Mouse (Mus musculus) kidney, embryonic 16.5 days (tissue): ENCODE measurements at regions not wholly inside any gene's neighbourhood (a gene's known extent, or its start where the extent isn't known, plus 50 kb on each side); places are given as distances from the start of the nearest gene placed in this dataset.

ENCODE experiments used
- ATAC-seq: fragments of 200-750 bp; cut with Nextera tagmentation; 2 replicates; pipeline ENCODE4 v1.8.0; 2017; ENCODE audit warnings: moderate TSS enrichment; ENCODE audit not compliant: low FRiP score, low TSS enrichment
- H3K27ac ChIP-seq: fragments of 300-500 bp; sonication (generic); 2 replicates; pipeline ENCODE4 v1.5.1; 2014; ENCODE audit warnings: low read length
- H3K27me3 ChIP-seq: fragments of 300-500 bp; sonication (generic); 2 replicates; pipeline ENCODE4 v1.6.1; 2014; ENCODE audit warnings: low read length, control low read depth, mixed read lengths; ENCODE audit not compliant: insufficient read depth
- H3K36me3 ChIP-seq: fragments of 300-500 bp; sonication (generic); 2 replicates; pipeline ENCODE4 v1.6.1; 2014; ENCODE audit warnings: low read length, control low read depth, mixed read lengths; ENCODE audit not compliant: insufficient read depth
- H3K4me1 ChIP-seq: fragments of 300-500 bp; sonication (generic); 2 replicates; pipeline ENCODE4 v1.6.1; 2014; ENCODE audit warnings: low read length, control low read depth, mixed read lengths; ENCODE audit not compliant: insufficient read depth
- H3K4me2 ChIP-seq: fragments of 300-500 bp; sonication (generic); replicated peaks from 2 replicates; pipeline ENCODE4 v1.6.1; 2014; ENCODE audit warnings: low read depth, low read length
- H3K4me3 ChIP-seq: fragments of 300-500 bp; sonication (generic); 2 replicates; pipeline ENCODE4 v1.5.1; 2014; ENCODE audit warnings: mild to moderate bottlenecking, low read length
- H3K9ac ChIP-seq: fragments of 300-500 bp; sonication (generic); replicated peaks from 2 replicates; pipeline ENCODE4 v1.6.1; 2014; ENCODE audit warnings: low read length
- H3K9me3 ChIP-seq: fragments of 300-500 bp; sonication (generic); 2 replicates; pipeline ENCODE4 v1.6.1; 2016; ENCODE audit warnings: low read length, control low read depth
- WGBS: fragments of 180-500 bp; shearing (Covaris S2); extraction: QIAGEN DNeasy Blood & Tissue Kit; methylation state at CpG from one replicate; pipeline ENCODE4 v1.1.7; 2014; 5-methylcytosine and 5-hydroxymethylcytosine counted together

DNA sequence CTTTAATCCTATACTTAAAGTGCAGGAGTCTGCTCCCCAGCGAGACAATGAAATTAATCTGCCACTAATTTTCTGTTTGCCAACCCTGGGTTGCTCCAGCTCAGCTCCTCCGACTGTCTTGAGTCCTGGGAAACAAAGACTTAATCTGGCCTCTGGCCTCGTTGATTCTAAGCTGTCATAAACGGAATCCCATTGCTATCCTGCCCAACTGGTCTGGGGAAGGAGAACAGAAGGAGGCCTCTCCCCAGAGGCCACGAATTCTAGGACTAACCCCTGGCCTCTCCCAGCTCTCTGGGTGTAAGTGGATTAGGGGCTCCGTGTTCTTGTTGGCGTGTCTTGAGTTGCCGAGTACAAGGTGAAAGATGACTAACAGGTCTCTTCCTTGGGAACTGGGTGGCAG, 219.8 kb downstream of the Uaca start:
- H3K36me3 ChIP-seq = no peaks in the 10 kb centered on the region
- peaks cover 6% of the 10 kb centered on the region; the same call in 1 of the 2 replicates for H3K27me3 ChIP-seq
- H3K4me2 ChIP-seq = no peak overlapping the region
- H3K9me3 ChIP-seq = peaks cover 5% of the 10 kb centered on the region; the same call in 1 of the 2 replicates
- peaks cover 10% of the 10 kb centered on the region for H3K4me1 ChIP-seq
- 76% methylated on average over 8 of the region's 8 CpGs for WGBS
- H3K9ac ChIP-seq = no peak overlapping the region
- no peak for ATAC-seq
- H3K27ac ChIP-seq = no peak overlapping the region
- no peak overlapping the region for H3K4me3 ChIP-seq

DNA sequence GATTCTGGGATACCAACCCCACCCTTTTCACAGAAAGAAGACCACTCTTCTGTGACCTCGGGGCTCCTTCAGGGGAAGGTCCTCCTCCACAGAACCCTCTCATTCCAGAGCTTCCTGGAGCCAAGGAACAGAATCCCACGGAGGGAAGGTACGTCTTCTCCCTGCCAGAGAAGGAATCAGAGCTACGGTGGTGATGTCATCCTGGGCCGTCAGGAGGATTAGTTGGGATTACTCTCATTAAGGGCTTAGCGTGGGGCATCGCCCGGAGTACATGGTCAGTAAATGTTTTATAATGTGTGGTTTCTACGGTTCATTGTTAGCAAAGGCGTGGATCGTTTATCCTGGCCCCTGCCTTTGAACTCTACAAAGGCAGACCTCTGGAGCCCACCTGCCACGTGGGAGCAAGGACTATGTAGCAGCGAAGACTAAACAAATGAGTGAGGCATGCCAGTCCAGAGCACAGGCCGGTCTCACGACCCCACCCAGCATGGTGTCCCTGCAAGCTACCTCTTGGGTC, 221.1 kb downstream of the Uaca start:
- 44% methylated on average over 15 of the region's 15 CpGs for WGBS
- no peak for ATAC-seq

DNA sequence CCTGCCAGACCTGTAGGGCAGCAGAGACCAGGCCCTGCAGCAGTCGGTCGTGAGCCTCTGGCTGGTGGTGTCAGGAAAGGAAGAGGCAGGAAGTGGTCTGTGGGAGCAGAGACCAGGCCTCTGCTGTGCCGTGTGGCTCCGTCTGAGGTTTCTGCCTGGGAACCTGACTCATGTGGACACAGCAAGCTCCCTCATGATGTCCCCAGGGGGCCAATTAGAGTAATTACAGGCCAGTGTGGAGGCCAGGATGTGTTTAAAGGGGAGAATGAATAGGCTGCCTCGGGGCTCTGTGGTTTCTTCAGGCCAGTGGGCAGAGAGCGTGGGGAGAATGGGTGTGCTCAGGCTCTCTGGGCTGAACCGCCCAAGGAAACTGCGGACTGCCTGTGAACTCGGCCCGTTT, 222.3 kb downstream of the Uaca start:
- peaks cover 3% of the 10 kb centered on the region; the same call in 1 of the 2 replicates for H3K9me3 ChIP-seq
- ATAC-seq = peak; percentile 39; the same call in 1 of the 2 replicates
- WGBS = 21% methylated on average over 10 of the region's 10 CpGs

More for the DNA sequence above, 221.1 kb downstream of the Uaca start:
- Histone ChIP-seq H3K4me1 (peaks cover 10% of the 10 kb centered on the region), H3K4me2 (no peak overlapping the region), H3K27ac (no peak overlapping the region), H3K9me3 (peaks cover 9% of the 10 kb centered on the region; the same call in 1 of the 2 replicates), H3K4me3 (no peak overlapping the region), H3K36me3 (no peaks in the 10 kb centered on the region), H3K27me3 (peaks cover 6% of the 10 kb centered on the region; the same call in 1 of the 2 replicates), H3K9ac (no peak overlapping the region)

DNA sequence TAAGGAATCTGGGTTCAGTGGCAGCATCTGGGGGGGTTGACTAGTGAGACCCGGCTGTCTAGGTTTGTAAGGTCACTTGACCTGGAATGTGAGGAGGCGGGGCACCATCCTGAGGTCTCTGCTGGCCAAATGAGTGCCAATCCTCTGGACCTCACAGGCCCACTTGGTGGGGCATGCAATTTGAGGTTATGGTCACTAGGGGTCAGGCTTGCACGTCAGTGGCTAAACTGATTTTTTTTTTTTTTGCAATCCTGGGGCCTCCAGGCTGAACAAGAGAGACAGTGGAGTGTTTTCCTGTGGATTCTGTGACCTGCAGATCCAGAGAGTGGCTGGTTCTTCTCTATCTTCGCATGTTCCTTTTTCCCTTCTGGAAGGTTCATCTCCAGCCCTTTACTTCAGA, 225.6 kb downstream of the Uaca start:
- peaks cover 6% of the 10 kb centered on the region; the same call in 1 of the 2 replicates for H3K27me3 ChIP-seq
- ATAC-seq = no peak
- H3K4me1 ChIP-seq = peaks cover 10% of the 10 kb centered on the region
- H3K9ac ChIP-seq = no peak overlapping the region
- H3K9me3 ChIP-seq = peaks cover 3% of the 10 kb centered on the region; the same call in 1 of the 2 replicates
- H3K36me3 ChIP-seq = no peaks in the 10 kb centered on the region
- 68% methylated on average over 4 of the region's 4 CpGs for WGBS
- no peak overlapping the region for H3K4me2 ChIP-seq
- H3K27ac ChIP-seq = no peak overlapping the region
- no peak overlapping the region for H3K4me3 ChIP-seq

More for the DNA sequence above, 222.3 kb downstream of the Uaca start:
- Histone ChIP-seq H3K4me1 (peaks cover 10% of the 10 kb centered on the region), H3K27ac (no peak overlapping the region), H3K4me3 (no peak overlapping the region), H3K4me2 (no peak overlapping the region), H3K27me3 (peaks cover 6% of the 10 kb centered on the region; the same call in 1 of the 2 replicates), H3K9ac (peak overlapping the region; percentile 26; the same call in 1 of the 2 replicates), H3K36me3 (no peaks in the 10 kb centered on the region)

DNA sequence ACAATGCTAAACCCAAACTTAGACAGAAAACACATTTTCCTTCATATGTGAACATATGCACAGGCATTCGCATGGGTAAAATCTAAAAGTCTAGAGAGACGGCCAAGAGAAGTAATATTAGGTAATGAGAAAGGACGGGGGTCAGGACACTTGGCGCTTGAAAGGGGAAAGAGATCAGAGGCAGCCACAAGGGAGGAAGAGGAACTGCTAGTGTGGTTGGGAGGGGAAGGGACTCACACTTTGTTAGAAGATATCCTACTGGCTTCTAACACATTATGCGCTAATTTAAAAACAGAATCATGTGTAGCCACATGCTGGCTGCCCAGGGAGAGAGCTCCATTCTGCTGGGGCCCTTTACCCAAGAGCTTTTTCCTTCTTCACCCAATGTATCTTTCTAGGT, 227.5 kb downstream of the Uaca start:
- Histone ChIP-seq H3K9ac (no peak overlapping the region), H3K36me3 (no peaks in the 10 kb centered on the region), H3K4me3 (no peak overlapping the region), H3K4me2 (no peak overlapping the region), H3K9me3 (peaks cover 3% of the 10 kb centered on the region; the same call in 1 of the 2 replicates), H3K4me1 (peaks cover 2% of the 10 kb centered on the region), H3K27me3 (peaks cover 14% of the 10 kb centered on the region), H3K27ac (no peak overlapping the region)
- 87% methylated on average over 5 of the region's 5 CpGs for WGBS
- ATAC-seq = no peak

DNA sequence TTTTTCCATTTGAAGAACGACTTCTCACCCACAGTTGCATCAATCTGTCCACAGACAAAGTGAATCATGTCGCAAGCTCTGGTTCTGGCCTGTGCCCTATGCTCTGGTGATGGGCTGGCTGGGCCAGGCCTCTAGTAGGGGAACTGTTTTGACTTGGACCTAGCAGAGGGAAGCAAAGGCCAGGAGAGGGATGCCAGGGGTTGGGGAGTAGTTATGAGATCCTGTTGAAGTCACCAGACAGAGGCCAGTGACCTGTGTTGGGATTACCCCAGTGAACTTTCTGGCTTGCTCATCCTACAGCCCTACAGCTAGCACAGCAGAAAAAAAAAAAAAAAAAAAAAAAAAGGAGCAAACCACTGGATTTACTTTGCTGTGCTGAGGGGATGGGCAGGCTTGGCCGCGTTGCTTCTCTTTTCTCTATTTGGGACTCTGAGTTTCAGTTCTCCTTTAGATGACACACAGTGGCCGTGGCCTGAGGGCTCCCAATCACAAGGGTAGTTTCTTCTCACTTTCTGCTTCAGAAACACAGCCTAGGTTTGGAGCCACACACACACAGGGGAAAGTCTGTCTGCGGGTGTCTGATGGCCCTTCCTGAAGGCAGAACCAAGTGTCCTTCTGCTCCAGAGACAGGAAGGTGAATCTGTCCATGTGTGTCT, 228.2 kb downstream of the Uaca start:
- Histone ChIP-seq H3K36me3 (no peaks in the 10 kb centered on the region), H3K4me3 (no peak overlapping the region), H3K27ac (no peak overlapping the region), H3K9me3 (peaks cover 3% of the 10 kb centered on the region; the same call in 1 of the 2 replicates), H3K4me2 (no peak overlapping the region), H3K27me3 (peaks cover 17% of the 10 kb centered on the region), H3K4me1 (no peaks in the 10 kb centered on the region), H3K9ac (no peak overlapping the region)
- 74% methylated on average over 6 of the region's 6 CpGs for WGBS
- no peak for ATAC-seq

DNA sequence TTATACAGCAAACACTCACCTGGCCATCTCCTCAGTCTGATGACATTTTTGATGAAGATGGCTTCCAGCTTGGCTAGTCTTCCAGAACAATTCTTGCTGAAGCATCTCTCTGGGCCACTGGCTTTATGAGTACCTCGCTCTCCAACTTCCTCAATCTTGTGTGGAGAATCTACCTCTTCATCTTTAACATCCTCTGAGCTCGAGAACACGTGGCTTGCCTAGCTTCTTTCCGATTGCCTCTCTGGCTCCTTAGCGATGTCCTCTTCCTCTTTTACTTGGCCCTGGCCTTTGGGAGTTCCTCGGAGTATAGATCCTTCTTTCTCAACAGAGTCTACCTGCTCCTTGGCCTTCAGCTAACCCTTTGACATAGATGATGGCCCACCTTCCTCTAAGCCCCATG, 231.0 kb downstream of the Uaca start:
- no peaks in the 10 kb centered on the region for H3K36me3 ChIP-seq
- H3K9ac ChIP-seq = no peak overlapping the region
- ATAC-seq = no peak
- H3K4me1 ChIP-seq = no peaks in the 10 kb centered on the region
- 89% methylated on average over 6 of the region's 6 CpGs for WGBS
- H3K9me3 ChIP-seq = no peaks in the 10 kb centered on the region
- H3K4me3 ChIP-seq = no peak overlapping the region
- no peak overlapping the region for H3K4me2 ChIP-seq
- H3K27ac ChIP-seq = no peak overlapping the region
- H3K27me3 ChIP-seq = peaks cover 29% of the 10 kb centered on the region

DNA sequence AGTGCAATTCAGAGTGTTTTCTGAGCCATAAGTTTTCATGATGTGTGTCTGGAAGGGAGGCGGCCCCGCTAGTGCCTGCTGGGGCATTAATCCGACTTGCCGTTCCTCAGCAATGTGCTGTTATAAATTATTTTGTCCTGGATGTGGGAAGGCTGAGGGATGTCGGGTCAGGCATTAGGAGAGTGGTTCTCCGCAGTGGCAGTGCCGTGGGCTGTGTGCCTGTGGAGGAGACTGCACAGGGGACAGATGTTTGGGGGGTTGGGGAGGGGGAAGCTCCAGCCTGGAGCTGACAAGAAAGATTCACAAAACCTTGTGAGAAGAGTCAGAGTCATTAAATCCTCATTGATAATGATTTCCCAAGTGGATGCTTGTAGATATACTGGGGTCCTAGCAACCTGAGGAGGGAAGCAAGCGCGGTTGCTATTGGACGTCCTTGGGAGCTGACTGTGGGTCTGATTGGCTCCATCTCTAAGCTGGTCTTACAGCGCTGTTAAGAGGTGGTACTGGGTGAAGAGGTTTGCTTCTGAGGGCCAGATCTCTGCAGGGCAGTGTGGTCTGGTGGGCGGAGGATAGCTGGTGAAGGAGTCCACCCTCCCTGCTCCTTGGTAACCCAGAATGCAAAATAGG, 234.5 kb downstream of the Uaca start:
- H3K4me1 ChIP-seq = peaks cover 14% of the 10 kb centered on the region
- ATAC-seq = no peak
- WGBS = 35% methylated on average over 12 of the region's 12 CpGs
- no peak overlapping the region for H3K9ac ChIP-seq
- peaks cover 33% of the 10 kb centered on the region for H3K27me3 ChIP-seq
- no peaks in the 10 kb centered on the region for H3K9me3 ChIP-seq
- H3K36me3 ChIP-seq = no peaks in the 10 kb centered on the region
- H3K4me2 ChIP-seq = no peak overlapping the region
- no peak overlapping the region for H3K4me3 ChIP-seq
- H3K27ac ChIP-seq = no peak overlapping the region

DNA sequence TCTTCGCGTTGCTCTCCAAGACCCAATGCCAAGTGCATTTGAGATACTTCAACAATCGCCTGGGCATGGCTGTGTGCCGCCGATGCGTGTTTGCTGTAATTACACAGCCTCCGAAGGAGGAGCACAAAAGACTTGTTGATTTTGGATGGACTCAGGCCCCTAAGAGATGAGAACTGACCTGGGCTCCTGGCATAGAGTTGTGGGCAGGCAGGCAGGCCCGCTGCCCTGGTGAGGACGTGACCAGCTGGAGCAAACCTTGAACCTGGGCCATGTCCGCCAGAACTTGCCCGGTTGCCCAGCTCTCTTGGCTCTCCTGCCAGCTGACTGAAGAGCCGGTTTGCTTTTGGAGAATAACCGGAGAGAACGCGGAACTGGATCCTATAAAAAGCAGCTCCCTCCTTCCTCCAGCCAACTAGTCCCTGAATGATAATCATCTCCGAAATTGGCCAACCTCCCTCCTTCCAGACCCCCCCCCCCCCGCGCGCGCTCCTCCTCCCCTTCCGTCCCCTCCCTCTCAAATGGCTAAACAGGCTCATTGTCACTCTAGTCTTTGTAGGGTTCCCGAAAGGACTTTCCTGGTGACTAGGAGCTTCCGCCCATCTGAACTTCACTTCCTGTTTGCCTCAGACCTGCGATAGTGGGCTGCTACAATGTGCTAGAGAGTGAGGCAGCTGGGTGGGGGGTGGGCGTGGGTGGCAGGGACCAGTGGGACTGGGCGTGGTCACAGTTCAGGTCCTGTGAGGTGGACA, 237.5 kb downstream of the Uaca start:
- no peak overlapping the region for H3K4me3 ChIP-seq
- 71% methylated on average over 26 of the region's 26 CpGs for WGBS

More for the DNA sequence above, 237.5 kb downstream of the Uaca start:
- Histone ChIP-seq H3K27ac (no peak overlapping the region), H3K4me2 (no peak overlapping the region), H3K27me3 (peaks cover 23% of the 10 kb centered on the region), H3K4me1 (peaks cover 14% of the 10 kb centered on the region), H3K9me3 (no peaks in the 10 kb centered on the region), H3K36me3 (no peaks in the 10 kb centered on the region), H3K9ac (no peak overlapping the region)
- peak; percentile 72; the same call in 1 of the 2 replicates for ATAC-seq
